Mouse (Mus musculus): ENCODE measurements around the gene Trpv6. TPM values are rescaled to one million over a fixed set of nuclear protein-coding genes. Genes with fewer than 3 reads are reported as not detected.

Trpv6 gene
- polyA plus RNA-seq, 1 experiment from 2014 or later = 0.93 TPM

DNA sequence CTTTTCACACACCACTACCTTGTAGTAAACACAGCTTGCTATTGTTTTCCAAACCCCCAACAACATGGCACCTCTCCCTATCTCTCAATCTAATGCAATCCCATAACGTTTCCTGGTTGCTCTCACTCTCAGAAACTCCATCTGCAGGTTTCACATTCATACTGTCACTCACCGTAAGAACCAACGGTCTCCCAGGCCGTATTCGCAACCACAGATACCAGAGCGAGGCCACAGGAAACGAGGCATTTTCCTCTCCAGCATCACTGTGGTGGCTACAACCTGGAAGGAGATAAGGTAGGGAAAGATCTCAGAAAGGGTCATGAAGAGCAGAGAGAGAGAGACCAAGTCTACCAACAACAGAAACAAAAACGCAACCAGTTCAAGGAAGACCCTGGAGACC, 18.4 kb upstream of the Trpv6 start:
- no peak overlapping the region for H3K27ac ChIP-seq (ENCODE audit: low read length)
- no peaks in the 10 kb centered on the region for H3K9me3 ChIP-seq (replicated peaks; ENCODE audit: control insufficient read depth, low read length, poor library complexity, severe bottlenecking)
- H3K9ac ChIP-seq (ENCODE audit: low read depth, low read length) = no peak overlapping the region
- no peak for ATAC-seq
- H3K4me3 ChIP-seq (ENCODE audit: low read depth, low read length) = no peak overlapping the region
- no peaks in the 10 kb centered on the region for H3K36me3 ChIP-seq (ENCODE audit: control insufficient read depth, insufficient read depth, low read length)
- no peaks in the 10 kb centered on the region for H3K27me3 ChIP-seq (ENCODE audit: control insufficient read depth, insufficient read depth, low read depth, low read length)
- H3K4me1 ChIP-seq (ENCODE audit: control insufficient read depth, insufficient read depth, low read length) = no peaks in the 10 kb centered on the region
- H3K4me2 ChIP-seq (ENCODE audit: low read length) = no peak overlapping the region
- WGBS = 87% methylated on average over 8 of the region's 8 CpGs

DNA sequence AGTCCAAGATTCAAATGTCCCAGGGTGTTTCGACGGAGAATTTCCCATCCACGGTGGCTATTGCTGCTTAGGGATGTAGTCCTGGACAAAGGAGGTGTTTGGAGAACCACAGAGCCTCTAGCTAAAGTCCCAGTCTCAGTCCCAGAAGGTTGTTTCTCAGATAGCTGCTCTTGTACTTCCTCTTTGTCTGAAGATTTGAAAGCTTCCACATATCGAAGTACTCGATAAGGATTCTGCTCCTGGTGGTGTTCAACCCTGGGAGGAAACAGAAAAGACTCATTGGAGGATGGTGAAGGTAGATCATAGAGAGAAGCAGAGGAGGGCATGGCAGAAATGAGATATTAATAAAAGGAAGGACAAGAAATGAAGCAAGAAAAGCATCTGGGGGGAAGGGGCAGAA, 17.0 kb upstream of the Trpv6 start:
- H3K27ac ChIP-seq (ENCODE audit: low read length) = no peak overlapping the region
- H3K9ac ChIP-seq (ENCODE audit: low read depth, low read length) = no peak overlapping the region
- no peak overlapping the region for H3K4me2 ChIP-seq (ENCODE audit: low read length)
- no peaks in the 10 kb centered on the region for H3K36me3 ChIP-seq (ENCODE audit: control insufficient read depth, insufficient read depth, low read length)
- 91% methylated on average over 5 of the region's 5 CpGs for WGBS
- H3K9me3 ChIP-seq (replicated peaks; ENCODE audit: control insufficient read depth, low read length, poor library complexity, severe bottlenecking) = no peaks in the 10 kb centered on the region
- no peaks in the 10 kb centered on the region for H3K27me3 ChIP-seq (ENCODE audit: control insufficient read depth, insufficient read depth, low read depth, low read length)
- H3K4me3 ChIP-seq (ENCODE audit: low read depth, low read length) = no peak overlapping the region
- no peak for ATAC-seq
- H3K4me1 ChIP-seq (ENCODE audit: control insufficient read depth, insufficient read depth, low read length) = no peaks in the 10 kb centered on the region

DNA sequence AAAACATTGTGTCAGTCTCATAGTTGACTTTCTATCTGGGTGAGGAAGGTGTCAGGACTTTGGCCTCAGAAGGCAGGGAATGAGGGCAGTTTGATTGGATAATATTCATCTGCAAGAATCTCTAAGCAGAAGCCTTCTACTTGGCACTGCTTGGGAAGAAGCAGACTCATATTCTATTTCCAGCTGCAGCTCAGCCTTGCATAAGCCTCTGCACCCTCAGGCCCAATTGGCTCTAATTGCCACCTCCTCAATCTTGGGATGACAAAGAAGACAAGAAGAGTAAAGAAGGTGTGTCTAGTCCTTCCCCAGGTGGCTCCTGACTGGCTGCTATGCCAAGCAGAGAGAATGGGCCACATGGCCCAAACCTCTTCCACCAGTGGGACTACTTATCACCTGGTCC, 10.5 kb upstream of the Trpv6 start:
- no peak overlapping the region for H3K27ac ChIP-seq (ENCODE audit: low read length)
- no peaks in the 10 kb centered on the region for H3K4me1 ChIP-seq (ENCODE audit: control insufficient read depth, insufficient read depth, low read length)
- no peaks in the 10 kb centered on the region for H3K27me3 ChIP-seq (ENCODE audit: control insufficient read depth, insufficient read depth, low read depth, low read length)
- no peaks in the 10 kb centered on the region for H3K36me3 ChIP-seq (ENCODE audit: control insufficient read depth, insufficient read depth, low read length)
- H3K9me3 ChIP-seq (replicated peaks; ENCODE audit: control insufficient read depth, low read length, poor library complexity, severe bottlenecking) = no peaks in the 10 kb centered on the region
- no peak overlapping the region for H3K4me3 ChIP-seq (ENCODE audit: low read depth, low read length)
- no peak overlapping the region for H3K4me2 ChIP-seq (ENCODE audit: low read length)
- ATAC-seq = no peak
- no peak overlapping the region for H3K9ac ChIP-seq (ENCODE audit: low read depth, low read length)

DNA sequence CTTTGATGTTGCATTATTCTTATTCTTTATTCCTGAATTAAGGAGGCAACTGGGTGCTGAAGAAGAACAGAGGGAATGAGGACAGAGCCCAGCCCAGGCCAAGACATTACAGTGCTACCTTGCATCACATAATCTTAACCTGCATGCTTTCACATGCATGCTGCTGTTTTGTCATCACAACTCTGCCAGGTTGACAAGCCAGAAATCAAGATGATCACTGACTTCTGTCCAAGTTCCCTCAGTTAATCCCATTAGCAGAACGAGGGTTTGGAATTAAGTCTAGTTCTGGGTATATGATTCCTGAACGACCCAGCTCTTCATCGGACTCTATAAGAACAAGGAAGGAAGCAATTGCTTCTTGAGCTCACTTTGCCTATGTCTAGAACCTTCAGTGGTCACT, 10.0 kb upstream of the Trpv6 start:
- no peaks in the 10 kb centered on the region for H3K27me3 ChIP-seq (ENCODE audit: control insufficient read depth, insufficient read depth, low read depth, low read length)
- no peak overlapping the region for H3K4me3 ChIP-seq (ENCODE audit: low read depth, low read length)
- H3K4me1 ChIP-seq (ENCODE audit: control insufficient read depth, insufficient read depth, low read length) = no peaks in the 10 kb centered on the region
- no peak overlapping the region for H3K4me2 ChIP-seq (ENCODE audit: low read length)
- no peak for ATAC-seq
- H3K36me3 ChIP-seq (ENCODE audit: control insufficient read depth, insufficient read depth, low read length) = no peaks in the 10 kb centered on the region
- WGBS = 82% methylated on average over 3 of the region's 3 CpGs
- H3K27ac ChIP-seq (ENCODE audit: low read length) = no peak overlapping the region
- H3K9ac ChIP-seq (ENCODE audit: low read depth, low read length) = no peak overlapping the region
- no peaks in the 10 kb centered on the region for H3K9me3 ChIP-seq (replicated peaks; ENCODE audit: control insufficient read depth, low read length, poor library complexity, severe bottlenecking)

DNA sequence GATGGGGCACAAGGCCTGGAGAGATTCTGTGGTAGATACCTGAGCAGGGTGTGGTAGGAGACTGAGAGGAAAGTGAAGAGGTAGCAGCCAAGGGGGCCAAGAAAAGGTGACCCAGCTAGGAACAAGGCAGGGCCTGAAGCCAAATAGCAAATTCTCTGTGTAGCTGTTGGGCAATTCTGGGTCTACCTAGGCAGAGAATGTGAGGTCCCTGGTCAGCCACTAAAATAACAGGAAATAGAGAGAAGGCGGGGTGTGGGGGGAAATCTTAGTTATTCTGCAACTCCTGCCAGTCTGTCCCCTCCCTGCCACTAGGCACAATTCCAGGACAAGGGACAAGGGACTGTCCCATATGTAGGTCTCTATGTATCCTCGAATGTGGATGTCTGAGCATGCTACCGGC, 7.0 kb upstream of the Trpv6 start:
- Histone ChIP-seq H3K27me3 (ENCODE audit: control insufficient read depth, insufficient read depth, low read depth, low read length) (no peaks in the 10 kb centered on the region), H3K9me3 (replicated peaks; ENCODE audit: control insufficient read depth, low read length, poor library complexity, severe bottlenecking) (no peaks in the 10 kb centered on the region), H3K4me1 (ENCODE audit: control insufficient read depth, insufficient read depth, low read length) (no peaks in the 10 kb centered on the region), H3K9ac (ENCODE audit: low read depth, low read length) (no peak overlapping the region), H3K4me3 (ENCODE audit: low read depth, low read length) (no peak overlapping the region), H3K36me3 (ENCODE audit: control insufficient read depth, insufficient read depth, low read length) (no peaks in the 10 kb centered on the region), H3K4me2 (ENCODE audit: low read length) (no peak overlapping the region), H3K27ac (ENCODE audit: low read length) (no peak overlapping the region)
- 87% methylated on average over 3 of the region's 3 CpGs for WGBS
- no peak for ATAC-seq

DNA sequence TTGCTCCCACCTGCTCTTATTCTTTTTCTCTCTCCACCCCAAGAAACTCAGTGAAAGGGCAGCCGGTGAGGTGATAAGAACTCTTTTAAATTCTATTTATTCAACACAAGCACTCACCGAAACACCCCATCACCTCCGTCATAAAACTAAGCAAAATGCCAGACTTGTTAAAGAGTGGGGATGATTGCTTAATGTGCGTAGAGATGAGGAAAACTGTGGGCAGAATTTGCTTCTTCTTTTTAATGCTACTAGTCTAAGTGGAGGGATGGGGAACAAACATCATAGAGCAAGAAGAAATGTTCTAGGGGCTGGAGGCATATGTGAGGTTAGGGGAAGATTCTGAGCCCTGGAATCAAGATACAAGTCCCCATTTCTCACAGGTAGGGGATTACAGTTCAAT, 6.6 kb upstream of the Trpv6 start:
- ATAC-seq = no peak
- whole genome bisulfite sequencing = 95% methylated on average over 4 of the region's 4 CpGs

DNA sequence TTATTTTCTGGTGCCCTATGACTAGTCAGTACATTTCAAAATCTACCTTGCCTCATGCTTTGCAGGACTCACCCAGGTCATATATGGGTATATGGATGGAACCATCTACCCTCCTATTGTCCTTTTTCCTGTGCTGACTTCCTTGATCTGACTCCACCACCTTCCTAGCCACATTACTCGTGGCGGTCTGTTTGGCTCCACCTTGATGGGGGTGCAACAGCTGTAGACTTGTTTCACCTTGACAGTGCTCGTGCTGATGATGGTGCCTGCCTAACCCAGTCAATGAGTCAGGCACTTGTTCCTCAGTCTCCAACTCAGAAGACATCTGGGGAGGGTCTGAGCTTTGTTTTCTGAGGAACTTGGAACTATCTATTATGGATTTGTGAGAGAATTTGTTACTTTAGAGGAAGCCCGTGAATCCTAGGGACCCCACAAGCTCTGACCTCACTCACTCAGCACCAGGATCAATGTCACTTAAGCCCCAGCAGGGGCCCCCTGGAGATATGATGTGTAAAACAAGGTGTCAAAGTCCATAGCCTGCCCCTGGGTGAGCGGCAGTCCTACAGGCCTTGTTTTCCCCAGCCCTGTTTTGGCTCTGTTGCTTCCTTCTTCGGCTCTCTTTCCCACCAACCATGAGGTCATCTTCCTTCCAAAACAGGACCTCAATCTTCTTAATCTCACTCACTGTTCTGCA, 5.1 kb upstream of the Trpv6 start:
- Histone ChIP-seq H3K27me3 (ENCODE audit: control insufficient read depth, insufficient read depth, low read depth, low read length) (no peaks in the 10 kb centered on the region), H3K4me1 (ENCODE audit: control insufficient read depth, insufficient read depth, low read length) (no peaks in the 10 kb centered on the region), H3K27ac (ENCODE audit: low read length) (no peak overlapping the region), H3K4me2 (ENCODE audit: low read length) (no peak overlapping the region), H3K9ac (ENCODE audit: low read depth, low read length) (no peak overlapping the region), H3K4me3 (ENCODE audit: low read depth, low read length) (no peak overlapping the region), H3K36me3 (ENCODE audit: control insufficient read depth, insufficient read depth, low read length) (no peaks in the 10 kb centered on the region), H3K9me3 (replicated peaks; ENCODE audit: control insufficient read depth, low read length, poor library complexity, severe bottlenecking) (no peaks in the 10 kb centered on the region)
- no peak for ATAC-seq
- WGBS = 84% methylated on average over 6 of the region's 6 CpGs

More for the DNA sequence above, 6.6 kb upstream of the Trpv6 start:
- Histone ChIP-seq H3K4me3 (ENCODE audit: low read depth, low read length) (no peak overlapping the region), H3K9me3 (replicated peaks; ENCODE audit: control insufficient read depth, low read length, poor library complexity, severe bottlenecking) (no peaks in the 10 kb centered on the region), H3K9ac (ENCODE audit: low read depth, low read length) (no peak overlapping the region), H3K27me3 (ENCODE audit: control insufficient read depth, insufficient read depth, low read depth, low read length) (no peaks in the 10 kb centered on the region), H3K36me3 (ENCODE audit: control insufficient read depth, insufficient read depth, low read length) (no peaks in the 10 kb centered on the region), H3K4me1 (ENCODE audit: control insufficient read depth, insufficient read depth, low read length) (no peaks in the 10 kb centered on the region), H3K4me2 (ENCODE audit: low read length) (no peak overlapping the region), H3K27ac (ENCODE audit: low read length) (no peak overlapping the region)

DNA sequence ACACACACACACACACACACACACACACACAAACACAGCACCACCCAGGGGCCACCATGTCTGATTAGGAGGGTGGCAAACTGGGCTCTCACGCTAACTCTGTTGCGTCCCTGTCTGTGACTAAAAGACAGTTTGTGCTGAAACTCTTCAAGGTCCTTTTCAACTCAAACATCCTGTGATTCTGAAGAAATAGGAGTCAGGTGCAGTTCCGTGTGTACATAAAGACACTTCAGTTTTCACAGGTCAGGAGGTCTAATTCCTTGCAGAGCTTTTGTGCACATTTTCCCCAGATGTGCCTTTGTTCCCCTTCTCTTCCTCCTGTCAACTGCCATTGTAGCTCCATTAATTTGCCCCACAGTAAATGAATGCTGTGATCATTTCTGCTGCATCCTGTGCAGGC, 4.2 kb upstream of the Trpv6 start:
- H3K27me3 ChIP-seq (ENCODE audit: control insufficient read depth, insufficient read depth, low read depth, low read length) = no peaks in the 10 kb centered on the region
- H3K36me3 ChIP-seq (ENCODE audit: control insufficient read depth, insufficient read depth, low read length) = no peaks in the 10 kb centered on the region
- no peak for ATAC-seq
- H3K27ac ChIP-seq (ENCODE audit: low read length) = no peak overlapping the region
- H3K4me1 ChIP-seq (ENCODE audit: control insufficient read depth, insufficient read depth, low read length) = no peaks in the 10 kb centered on the region
- no peak overlapping the region for H3K4me2 ChIP-seq (ENCODE audit: low read length)
- no peak overlapping the region for H3K9ac ChIP-seq (ENCODE audit: low read depth, low read length)
- no peak overlapping the region for H3K4me3 ChIP-seq (ENCODE audit: low read depth, low read length)
- H3K9me3 ChIP-seq (replicated peaks; ENCODE audit: control insufficient read depth, low read length, poor library complexity, severe bottlenecking) = no peaks in the 10 kb centered on the region
- WGBS = 55% methylated on average over 3 of the region's 3 CpGs

DNA sequence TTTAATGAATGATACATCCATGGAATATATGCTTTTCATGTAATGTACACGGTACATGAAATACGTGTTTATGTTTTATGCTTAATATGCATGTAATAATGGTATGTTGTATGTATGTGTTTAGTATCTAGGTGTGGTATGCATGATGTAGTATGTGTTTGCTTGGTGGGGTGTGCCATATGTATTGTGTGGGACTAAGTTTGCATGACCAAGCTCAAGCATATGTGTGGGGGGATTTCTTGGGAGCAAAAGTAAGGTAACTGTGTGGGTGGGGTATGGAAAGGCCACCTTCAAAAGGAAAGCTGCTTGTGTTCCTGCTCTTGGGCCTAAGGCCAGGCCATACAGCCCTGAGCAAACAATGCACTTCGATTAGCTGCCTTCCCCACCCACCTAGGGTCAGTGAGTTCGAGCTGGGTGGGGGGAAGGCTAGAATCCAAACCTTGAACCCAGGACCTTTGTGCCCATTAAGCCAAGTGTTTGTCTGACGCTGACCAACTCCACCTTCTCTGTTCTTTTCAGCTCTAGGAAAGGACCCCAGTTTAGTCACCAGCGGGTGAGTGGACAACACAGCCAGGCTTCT, 1.8 kb upstream of the Trpv6 start:
- H3K9me3 ChIP-seq (replicated peaks; ENCODE audit: control insufficient read depth, low read length, poor library complexity, severe bottlenecking) = no peaks in the 10 kb centered on the region

More for the DNA sequence above, 1.8 kb upstream of the Trpv6 start:
- ATAC-seq = no peak; the same call in 1 of the 2 replicates
- Histone ChIP-seq H3K36me3 (ENCODE audit: control insufficient read depth, insufficient read depth, low read length) (no peaks in the 10 kb centered on the region), H3K4me2 (ENCODE audit: low read length) (no peak overlapping the region), H3K27ac (ENCODE audit: low read length) (no peak overlapping the region), H3K27me3 (ENCODE audit: control insufficient read depth, insufficient read depth, low read depth, low read length) (no peaks in the 10 kb centered on the region), H3K4me3 (ENCODE audit: low read depth, low read length) (no peak overlapping the region), H3K4me1 (ENCODE audit: control insufficient read depth, insufficient read depth, low read length) (no peaks in the 10 kb centered on the region), H3K9ac (ENCODE audit: low read depth, low read length) (no peak overlapping the region)
- WGBS = 79% methylated on average over 6 of the region's 6 CpGs
